Mouse (Mus musculus): ENCODE data around the gene Ttc29.
A peak's percentile ranks its signal among the peaks of the same experiment; 100 is the strongest.

Ttc29 gene

DNA sequence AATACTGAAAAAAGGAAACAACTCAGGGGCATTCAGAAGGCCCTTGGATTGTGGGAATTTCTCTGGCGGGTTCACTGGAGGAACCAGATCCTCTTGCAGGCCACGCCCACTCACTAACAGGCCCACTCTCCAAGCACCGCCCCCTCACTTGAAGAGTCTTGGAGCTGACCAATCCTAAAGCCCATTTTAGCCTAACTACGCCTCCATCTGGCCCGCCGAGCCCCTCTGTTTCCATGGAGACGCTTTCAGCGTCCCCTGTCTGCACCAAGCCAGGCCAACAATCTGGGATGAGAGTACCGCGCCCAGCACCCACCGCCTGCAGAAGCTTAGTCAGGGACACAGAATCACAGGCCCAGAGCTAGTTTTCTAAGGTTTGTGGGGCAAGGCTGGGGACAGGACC, at the start of gene Ttc29:
Ttc29 (plus strand) TSS at position 224 of the 400 bp plus-strand sequence.
- DNase-seq (ENCODE audit: inconsistent ontology term) = peak; percentile 22

GRCm38 (mm10) chr8:78171351-78171750, 41.7 kb upstream of the Ttc29 start:
- DNase-seq (ENCODE audit: inconsistent ontology term) = no peak

DNA sequence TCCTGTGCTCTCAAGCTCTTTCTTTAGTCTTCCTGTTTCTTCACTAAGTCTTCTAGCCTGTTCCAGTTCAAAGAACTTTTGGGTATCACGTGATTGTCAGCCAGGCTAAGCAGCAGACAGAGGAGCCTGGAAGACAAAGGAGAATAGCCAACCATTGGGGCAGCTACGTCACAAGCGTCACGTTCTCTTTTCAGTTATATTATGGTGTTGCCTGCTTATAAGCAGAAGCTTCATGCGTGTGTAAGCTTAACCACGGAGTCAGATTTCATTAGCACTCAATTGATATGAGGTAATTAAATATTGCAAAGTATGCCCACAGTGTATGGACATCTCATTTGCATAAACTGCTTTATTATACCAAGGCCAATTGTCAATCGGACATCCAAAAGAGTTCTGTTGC, 30.4 kb upstream of the Ttc29 start:
- no peak for DNase-seq (ENCODE audit: inconsistent ontology term)

GRCm38 (mm10) chr8:78183414-78183813, 29.7 kb upstream of the Ttc29 start:
- no peak for DNase-seq (ENCODE audit: inconsistent ontology term)

DNA sequence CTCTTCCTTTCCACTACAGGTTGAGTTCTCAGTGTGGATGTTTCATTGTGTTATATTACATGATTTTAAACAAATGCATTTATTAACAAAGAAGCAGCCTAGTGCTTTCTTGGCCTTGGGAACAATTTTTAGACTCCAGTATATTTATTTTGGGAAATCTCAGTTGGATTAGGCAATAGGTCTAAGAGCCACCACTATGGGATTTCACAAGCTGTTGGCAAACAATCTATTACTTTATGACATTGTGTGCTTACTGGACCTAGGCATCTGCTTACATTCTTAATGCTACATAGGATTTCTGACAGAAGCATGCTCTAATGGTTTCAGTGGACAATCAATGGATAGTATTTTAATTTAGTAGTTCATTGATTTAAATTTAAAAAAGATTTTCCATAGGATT, 26.0 kb upstream of the Ttc29 start:
- DNase-seq (ENCODE audit: inconsistent ontology term) = no peak

- no peak for DNase-seq (ENCODE audit: inconsistent ontology term)
Observed at GRCm38 (mm10) chr8:78204229-78204628, 8.9 kb upstream of the Ttc29 start.

GRCm38 (mm10) chr8:78210424-78210823, 2.7 kb upstream of the Ttc29 start:
- no peak for DNase-seq (ENCODE audit: inconsistent ontology term)

GRCm38 (mm10) chr8:78214645-78215044, 1.5 kb downstream of the Ttc29 start:
- DNase-seq (ENCODE audit: inconsistent ontology term) = peak; percentile 7

GRCm38 (mm10) chr8:78226087-78226486, 13.0 kb downstream of the Ttc29 start:
- no peak for DNase-seq (ENCODE audit: inconsistent ontology term)

- DNase-seq (ENCODE audit: inconsistent ontology term) = no peak
Observed at GRCm38 (mm10) chr8:78230721-78231120, 17.6 kb downstream of the Ttc29 start.

DNA sequence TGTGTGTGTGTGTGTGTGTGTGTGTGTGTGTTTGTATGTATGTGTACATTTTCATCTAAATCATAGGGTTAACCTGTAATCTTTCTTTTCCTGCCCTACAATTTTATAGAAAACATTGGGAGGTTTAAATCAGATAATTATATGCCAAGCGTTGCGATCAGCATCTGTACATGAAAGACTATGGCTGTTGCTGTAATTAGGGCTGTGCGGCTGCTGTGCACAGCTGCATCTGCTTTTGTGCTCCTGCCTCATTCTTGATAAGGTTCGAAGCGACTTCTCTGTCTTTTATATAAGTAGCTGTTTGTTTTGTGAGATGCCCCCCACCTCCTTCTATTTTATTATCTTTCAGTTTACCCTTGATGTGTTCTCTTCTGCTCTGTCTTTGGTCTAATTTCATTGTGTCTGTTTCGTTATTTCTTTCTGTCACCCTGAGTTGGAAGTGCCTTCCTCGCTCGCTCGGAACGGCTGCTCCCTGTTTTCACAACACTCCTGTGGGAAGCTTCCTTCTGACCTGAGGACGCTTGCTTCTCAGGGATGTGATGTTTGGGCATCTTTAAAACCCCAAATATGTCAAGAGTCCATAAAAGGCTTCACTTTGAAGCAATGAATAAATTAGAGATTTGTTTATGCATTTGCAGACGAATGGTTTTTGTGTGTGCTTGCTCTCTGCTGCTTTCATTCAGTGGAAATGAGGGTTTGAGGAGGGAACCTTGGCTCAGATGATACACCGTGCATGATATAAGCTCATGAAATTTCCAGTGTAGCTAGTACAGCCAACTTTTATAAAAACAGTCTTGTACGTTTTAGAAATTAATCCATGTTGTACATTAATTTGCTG, 20.0 kb downstream of the Ttc29 start:
- no peak for DNase-seq (ENCODE audit: inconsistent ontology term)

DNA sequence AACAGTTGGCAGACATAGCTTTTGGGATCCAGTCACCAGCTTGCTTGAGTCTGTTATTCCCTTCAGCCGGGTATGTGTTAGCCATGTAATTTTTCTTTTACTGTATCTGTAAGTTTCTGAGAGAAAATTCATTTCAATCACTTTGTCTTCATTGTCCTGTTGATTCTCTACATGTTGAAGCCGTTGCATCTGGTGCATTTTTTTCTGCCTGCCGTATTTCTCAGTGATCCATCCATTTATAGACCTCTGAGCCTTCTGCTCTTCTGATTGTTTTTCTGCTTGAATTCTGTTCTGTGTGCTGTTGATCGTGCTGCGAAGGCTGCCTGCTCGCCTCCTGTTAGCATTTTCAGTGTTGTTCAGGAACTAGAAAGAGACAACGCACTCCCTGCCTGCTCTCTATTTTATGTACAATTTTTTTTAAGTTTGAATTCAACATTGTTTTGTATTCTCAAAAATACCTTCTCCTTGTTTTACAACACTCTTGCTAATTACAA, 20.7 kb downstream of the Ttc29 start:
- DNase-seq (ENCODE audit: inconsistent ontology term) = no peak

DNA sequence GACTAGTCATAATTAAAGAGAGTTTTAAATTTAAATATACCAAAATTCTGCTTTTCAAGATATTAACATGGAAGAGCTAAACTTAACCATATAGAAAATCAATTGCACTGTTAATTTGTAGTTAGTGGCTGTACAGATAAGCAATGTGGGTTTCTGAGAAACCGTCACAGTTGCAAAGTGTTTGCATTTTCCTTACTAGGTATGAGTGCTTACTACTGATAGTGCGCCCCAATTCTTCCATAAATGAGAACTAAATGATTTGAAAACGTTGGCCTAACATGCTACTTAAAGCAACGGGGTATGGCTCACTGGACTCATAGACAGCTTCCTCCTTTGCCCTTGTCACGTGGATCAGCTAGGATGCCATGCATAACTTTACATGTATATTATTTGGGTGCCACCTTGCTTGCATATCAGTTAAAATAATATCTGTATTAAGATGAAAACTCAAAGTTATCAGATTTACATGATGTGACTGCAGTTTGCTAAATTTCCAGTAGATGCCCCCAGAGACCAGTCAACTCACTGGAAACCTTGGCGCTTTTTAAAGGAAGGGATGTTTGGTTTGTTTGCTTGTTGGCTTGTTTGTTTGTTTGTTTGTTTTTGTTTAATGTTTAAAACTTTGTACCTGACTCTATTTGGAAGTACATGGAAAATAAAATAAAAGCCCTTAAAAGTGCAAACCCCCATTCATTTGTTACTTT, 25.0 kb downstream of the Ttc29 start:
- peak; percentile 10 for DNase-seq (ENCODE audit: inconsistent ontology term)

- no peak for DNase-seq (ENCODE audit: inconsistent ontology term)
Observed at GRCm38 (mm10) chr8:78251115-78251514, 38.0 kb downstream of the Ttc29 start.

- DNase-seq (ENCODE audit: inconsistent ontology term) = peak; percentile 65
Observed at GRCm38 (mm10) chr8:78254374-78254773, 41.3 kb downstream of the Ttc29 start.

GRCm38 (mm10) chr8:78255011-78255410, 41.9 kb downstream of the Ttc29 start:
- DNase-seq (ENCODE audit: inconsistent ontology term) = no peak

DNA sequence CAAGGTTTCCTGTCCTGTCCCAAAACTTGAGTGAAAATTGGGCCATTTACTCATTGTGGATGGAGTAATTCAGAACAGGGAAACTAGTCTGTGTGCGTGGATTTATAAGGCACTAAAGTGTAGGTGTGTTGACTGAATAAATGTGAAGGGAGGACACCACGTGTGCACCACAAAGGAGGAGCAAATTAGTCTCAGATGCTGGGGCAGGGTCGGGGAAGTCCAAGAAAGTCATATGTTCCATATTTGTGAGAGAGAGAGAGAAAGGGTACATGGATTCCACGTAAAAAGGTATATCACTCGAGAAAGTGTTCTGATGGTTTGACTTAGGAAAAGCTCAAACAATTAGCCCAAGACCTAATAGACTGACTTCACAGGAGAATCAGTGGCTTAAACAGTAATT, 52.4 kb downstream of the Ttc29 start:
- no peak for DNase-seq (ENCODE audit: inconsistent ontology term)

DNA sequence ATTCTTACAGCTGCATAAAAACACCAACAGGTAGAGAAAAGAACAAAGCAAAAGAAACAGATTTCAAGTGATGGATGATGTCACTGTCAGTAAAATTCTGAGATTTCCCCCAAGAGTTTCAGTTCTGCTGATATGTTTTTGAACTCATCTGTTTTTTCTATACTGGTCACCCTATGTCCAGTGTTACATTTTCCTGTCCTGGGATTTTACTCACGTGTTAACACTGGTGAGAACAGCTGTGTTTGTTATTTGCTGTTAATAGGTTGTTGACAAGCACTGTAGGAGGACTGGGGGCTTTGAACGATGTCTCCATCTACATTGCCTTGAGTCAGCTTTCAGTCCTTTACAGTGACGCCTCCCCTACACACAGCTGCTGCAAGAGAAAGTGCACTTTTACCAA, 53.1 kb downstream of the Ttc29 start:
- no peak for DNase-seq (ENCODE audit: inconsistent ontology term)

DNA sequence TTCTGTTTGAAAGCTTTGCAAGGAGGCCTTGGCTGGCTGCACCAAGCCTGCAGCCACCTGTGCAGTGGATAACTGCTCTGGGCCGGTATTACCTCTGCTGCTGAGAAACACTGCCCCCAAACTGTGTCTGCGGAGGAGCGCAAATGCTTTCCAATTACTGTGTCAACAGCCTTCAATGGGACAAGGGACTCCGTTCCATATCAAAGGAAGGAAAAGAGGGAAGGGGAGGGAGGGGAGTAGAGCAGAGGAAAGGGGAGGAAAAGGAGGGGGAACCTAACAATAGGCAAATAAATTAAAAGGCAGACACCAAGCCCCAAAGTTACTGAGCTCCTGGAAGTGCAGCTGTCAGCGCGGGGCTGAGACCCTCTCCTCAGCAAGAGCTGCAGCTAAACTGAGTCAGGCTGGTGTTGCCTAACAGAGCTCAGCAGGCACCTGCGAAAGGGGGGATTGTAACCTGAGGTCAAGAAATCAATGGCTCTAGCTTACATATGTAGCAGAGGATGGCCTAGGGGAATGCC, 54.9 kb downstream of the Ttc29 start:
- DNase-seq (ENCODE audit: inconsistent ontology term) = no peak

GRCm38 (mm10) chr8:78269281-78269680, 56.2 kb downstream of the Ttc29 start:
- no peak for DNase-seq (ENCODE audit: inconsistent ontology term)

DNA sequence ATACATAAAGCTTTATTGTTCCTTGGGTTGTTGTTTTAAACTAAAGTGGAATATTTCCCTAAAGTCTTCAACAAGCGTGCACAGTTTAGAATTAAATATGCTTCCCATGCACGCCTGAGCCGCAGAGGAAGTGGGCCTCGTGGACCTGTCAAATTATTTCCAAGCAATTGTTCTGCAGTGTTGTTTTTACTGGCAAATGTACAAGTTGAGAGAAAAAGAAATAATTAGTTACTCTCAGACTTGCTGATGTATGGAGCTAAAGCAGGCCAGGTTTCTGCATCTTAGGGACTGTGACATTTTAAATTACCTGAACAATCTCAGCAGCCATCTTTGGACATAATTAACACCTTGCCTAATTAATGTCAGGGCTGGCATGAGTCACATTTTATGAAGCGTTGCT, 58.3 kb downstream of the Ttc29 start:
- peak; percentile 12 for DNase-seq (ENCODE audit: inconsistent ontology term)

DNA sequence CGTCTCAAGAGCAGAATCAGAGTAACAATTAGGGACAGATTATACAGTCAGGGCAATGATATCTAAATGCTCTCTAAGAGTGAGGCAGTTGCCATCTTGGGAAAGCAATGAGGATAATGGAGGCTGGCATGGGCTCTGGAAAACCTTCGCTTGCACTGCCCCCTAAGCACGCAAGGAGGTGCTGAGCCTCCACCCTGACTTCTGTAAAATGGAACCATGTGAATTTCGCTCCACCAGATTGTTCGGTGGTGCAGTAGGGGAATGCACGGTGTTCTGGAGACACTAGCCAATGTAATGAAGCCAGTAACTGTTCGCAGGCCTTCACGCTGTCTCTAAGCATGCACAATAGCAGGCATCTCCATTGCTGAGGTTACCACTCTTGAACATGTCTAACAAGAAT, 63.0 kb downstream of the Ttc29 start:
- no peak for DNase-seq (ENCODE audit: inconsistent ontology term)

DNA sequence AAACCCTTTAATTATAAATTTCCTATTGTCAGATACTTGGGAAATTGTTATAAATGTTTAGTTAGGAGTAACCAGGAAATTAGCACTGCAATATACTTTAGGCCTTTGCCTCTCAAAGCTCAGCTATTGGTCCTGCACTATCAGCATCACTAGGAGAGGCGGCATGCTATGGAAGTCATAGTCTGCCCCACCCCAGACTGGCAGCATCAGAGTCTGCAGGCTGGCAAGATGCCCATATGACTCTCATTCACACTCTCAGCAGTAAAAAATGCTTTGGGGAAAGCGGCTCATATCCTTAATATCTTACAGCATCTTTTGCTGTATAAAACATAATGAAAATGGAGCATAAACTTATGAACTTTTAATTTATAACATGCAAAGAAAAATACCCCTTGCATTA, 64.3 kb downstream of the Ttc29 start:
- no peak for DNase-seq (ENCODE audit: inconsistent ontology term)

Measured in Muller cell, postnatal 12 days (primary cell).